Mouse (Mus musculus): ENCODE measurements around the gene Efna3. TPM values are rescaled to one million over a fixed set of nuclear protein-coding genes. Genes with fewer than 3 reads are reported as not detected.

The Efna3 gene
- polyA plus RNA-seq, 1 experiment from 2014 or later: 59.2 TPM

DNA sequence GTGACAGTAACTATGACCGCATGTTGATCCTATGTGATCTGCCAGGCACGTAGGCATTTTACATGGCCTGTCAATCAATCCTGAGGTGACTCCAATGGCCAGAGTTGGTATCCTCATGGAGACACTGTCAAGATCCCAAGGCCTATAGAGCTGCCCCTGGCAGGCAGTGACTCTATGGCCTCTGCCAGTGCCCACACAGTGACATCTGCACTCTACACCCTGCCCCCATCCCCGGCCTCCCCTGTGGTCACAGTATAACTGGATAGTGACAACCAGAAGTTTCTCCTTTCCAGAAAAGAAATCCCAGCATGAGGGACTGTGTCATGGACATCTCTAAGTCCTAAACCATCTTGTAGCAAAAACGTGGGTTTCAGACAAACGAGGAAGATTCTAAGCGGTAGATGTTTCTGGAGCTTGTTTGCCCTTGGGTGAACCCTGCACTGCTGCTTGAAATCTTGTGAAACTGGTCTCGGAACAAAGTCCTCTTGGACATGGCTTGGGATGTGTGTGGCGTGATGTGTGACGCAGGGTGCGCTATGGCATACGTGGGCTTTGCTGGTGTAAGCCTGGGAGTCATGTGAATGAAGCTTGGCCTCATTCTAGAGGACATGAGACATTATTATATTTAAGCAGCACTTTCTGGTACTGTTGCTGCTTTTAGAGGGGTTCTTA, 29.4 kb downstream of the Efna3 start:
- ATAC-seq (ENCODE audit: insufficient number of reproducible peaks, low FRiP score, low TSS enrichment, low read depth): no peak
- Histone ChIP-seq H3K27ac (no peak overlapping the region), H3K4me3 (no peak overlapping the region), H3K4me1 (peaks cover 8% of the 10 kb centered on the region; the same call in 1 of the 2 replicates), H3K9ac (no peak overlapping the region), H3K9me3 (no peaks in the 10 kb centered on the region), H3K36me3 (no peaks in the 10 kb centered on the region), H3K4me2 (no peak overlapping the region), H3K27me3 (no peaks in the 10 kb centered on the region)
- 90% methylated on average over 11 of the region's 11 CpGs for WGBS

- Histone ChIP-seq H3K4me1 (peaks cover 17% of the 10 kb centered on the region; the same call in 1 of the 2 replicates), H3K36me3 (no peaks in the 10 kb centered on the region), H3K9me3 (no peaks in the 10 kb centered on the region), H3K27ac (no peak overlapping the region), H3K4me3 (no peak overlapping the region), H3K4me2 (no peak overlapping the region), H3K27me3 (no peaks in the 10 kb centered on the region), H3K9ac (no peak overlapping the region)
- no peak for ATAC-seq (ENCODE audit: insufficient number of reproducible peaks, low FRiP score, low TSS enrichment, low read depth)
- 43% methylated on average over 5 of the region's 5 CpGs for WGBS
Observed at GRCm38 (mm10) chr3:89292303-89292702, 30.5 kb downstream of the Efna3 start.

- ATAC-seq (ENCODE audit: insufficient number of reproducible peaks, low FRiP score, low TSS enrichment, low read depth): no peak
- no peak overlapping the region for H3K27ac ChIP-seq
- H3K4me3 ChIP-seq: no peak overlapping the region
- H3K9me3 ChIP-seq: no peaks in the 10 kb centered on the region
- no peaks in the 10 kb centered on the region for H3K36me3 ChIP-seq
- H3K4me2 ChIP-seq: no peak overlapping the region
- peaks cover 17% of the 10 kb centered on the region; the same call in 1 of the 2 replicates for H3K4me1 ChIP-seq
- 55% methylated on average over 10 of the region's 10 CpGs for WGBS
- no peak overlapping the region for H3K9ac ChIP-seq
- no peaks in the 10 kb centered on the region for H3K27me3 ChIP-seq
Observed at GRCm38 (mm10) chr3:89291874-89292273, 30.9 kb downstream of the Efna3 start.

DNA sequence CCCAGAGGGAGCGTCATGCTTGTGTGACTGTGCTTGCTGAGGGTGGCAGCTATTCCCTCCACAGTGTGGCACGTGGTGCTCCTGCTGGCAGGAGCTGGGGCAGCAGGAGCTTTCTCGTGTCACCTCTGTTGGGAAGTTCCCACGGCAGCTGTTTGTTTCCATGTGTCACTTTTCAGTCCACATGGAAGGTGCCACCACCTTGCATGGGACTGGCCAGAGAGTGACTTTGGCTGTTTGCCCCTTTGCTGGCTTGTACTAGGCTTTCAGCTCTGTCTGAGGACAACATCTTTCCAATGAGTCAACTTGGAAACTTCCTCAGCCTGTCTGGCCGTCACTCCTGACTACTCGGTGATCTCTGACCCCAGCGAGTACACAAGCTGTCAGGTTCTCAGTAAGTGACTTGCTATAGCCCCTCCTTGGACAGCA, 34.2 kb downstream of the Efna3 start:
- H3K9ac ChIP-seq: no peak overlapping the region
- no peaks in the 10 kb centered on the region for H3K36me3 ChIP-seq
- ATAC-seq (ENCODE audit: insufficient number of reproducible peaks, low FRiP score, low TSS enrichment, low read depth): no peak
- H3K4me1 ChIP-seq: peaks cover 17% of the 10 kb centered on the region; the same call in 1 of the 2 replicates
- H3K4me2 ChIP-seq: no peak overlapping the region
- no peaks in the 10 kb centered on the region for H3K27me3 ChIP-seq
- 47% methylated on average over 7 of the region's 7 CpGs for WGBS
- no peak overlapping the region for H3K27ac ChIP-seq
- no peak overlapping the region for H3K4me3 ChIP-seq
- no peaks in the 10 kb centered on the region for H3K9me3 ChIP-seq

GRCm38 (mm10) chr3:89287286-89287685, 35.5 kb downstream of the Efna3 start:
- WGBS: 37% methylated on average over 5 of the region's 5 CpGs
- no peak for ATAC-seq (ENCODE audit: insufficient number of reproducible peaks, low FRiP score, low TSS enrichment, low read depth)
- no peak overlapping the region for H3K4me2 ChIP-seq
- no peaks in the 10 kb centered on the region for H3K27me3 ChIP-seq
- no peaks in the 10 kb centered on the region for H3K9me3 ChIP-seq
- H3K4me3 ChIP-seq: no peak overlapping the region
- no peak overlapping the region for H3K9ac ChIP-seq
- H3K4me1 ChIP-seq: peaks cover 19% of the 10 kb centered on the region; the same call in 1 of the 2 replicates
- H3K27ac ChIP-seq: 0 out of 2 replicates have a peak overlapping the region, but pooled peaks have one; percentile 11
- no peaks in the 10 kb centered on the region for H3K36me3 ChIP-seq

GRCm38 (mm10) chr3:89285526-89285925, 37.2 kb downstream of the Efna3 start:
- Histone ChIP-seq H3K27me3 (no peaks in the 10 kb centered on the region), H3K9me3 (no peaks in the 10 kb centered on the region), H3K27ac (no peak overlapping the region), H3K4me2 (no peak overlapping the region), H3K4me3 (no peak overlapping the region), H3K4me1 (peaks cover 28% of the 10 kb centered on the region), H3K36me3 (no peaks in the 10 kb centered on the region), H3K9ac (no peak overlapping the region)
- ATAC-seq (ENCODE audit: insufficient number of reproducible peaks, low FRiP score, low TSS enrichment, low read depth): no peak
- 43% methylated on average over 2 of the region's 2 CpGs for WGBS

DNA sequence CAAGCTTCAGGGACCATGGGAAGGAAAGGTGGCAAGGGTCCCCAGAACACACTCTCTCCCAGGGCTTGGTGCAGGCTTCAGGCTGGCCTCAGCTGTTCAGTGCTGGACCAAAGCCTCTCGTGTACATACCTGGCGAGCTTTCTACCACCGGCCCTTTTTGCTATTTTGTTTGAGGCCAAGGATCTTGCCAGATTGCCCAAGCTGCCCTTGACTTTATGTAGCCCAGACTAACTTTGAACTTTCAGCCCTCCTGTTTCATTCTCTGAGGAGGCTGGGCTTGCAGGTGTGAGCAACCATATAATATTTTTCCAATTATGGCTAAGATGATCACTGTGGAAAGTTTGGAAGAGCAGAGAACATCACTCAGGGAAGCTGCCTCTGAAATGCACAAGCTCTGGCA, 38.5 kb downstream of the Efna3 start:
- no peaks in the 10 kb centered on the region for H3K9me3 ChIP-seq
- no peak overlapping the region for H3K4me2 ChIP-seq
- H3K36me3 ChIP-seq: no peaks in the 10 kb centered on the region
- H3K9ac ChIP-seq: no peak overlapping the region
- H3K27ac ChIP-seq: no peak overlapping the region
- H3K4me1 ChIP-seq: peaks cover 39% of the 10 kb centered on the region
- 78% methylated on average over 3 of the region's 3 CpGs for WGBS
- H3K27me3 ChIP-seq: no peaks in the 10 kb centered on the region
- no peak for ATAC-seq (ENCODE audit: insufficient number of reproducible peaks, low FRiP score, low TSS enrichment, low read depth)
- H3K4me3 ChIP-seq: no peak overlapping the region

GRCm38 (mm10) chr3:89282291-89282643, 40.5 kb downstream of the Efna3 start:
- Histone ChIP-seq H3K36me3 (no peaks in the 10 kb centered on the region), H3K4me3 (no peak overlapping the region), H3K9me3 (no peaks in the 10 kb centered on the region), H3K27ac (no peak overlapping the region; the same call in 1 of the 2 replicates), H3K4me1 (peaks cover 50% of the 10 kb centered on the region), H3K4me2 (no peak overlapping the region), H3K9ac (no peak overlapping the region), H3K27me3 (no peaks in the 10 kb centered on the region)
- WGBS: 14% methylated on average over 4 of the region's 4 CpGs
- ATAC-seq (ENCODE audit: insufficient number of reproducible peaks, low FRiP score, low TSS enrichment, low read depth): no peak

GRCm38 (mm10) chr3:89281579-89282290, 41.0 kb downstream of the Efna3 start:
- H3K4me3 ChIP-seq: peak overlapping the region; percentile 58
- H3K27ac ChIP-seq: peak overlapping the region; percentile 90
- WGBS: 12% methylated on average over 20 of the region's 20 CpGs
- peak overlapping the region; percentile 94 for H3K4me2 ChIP-seq
- no peaks in the 10 kb centered on the region for H3K27me3 ChIP-seq
- no peaks in the 10 kb centered on the region for H3K9me3 ChIP-seq
- ATAC-seq (ENCODE audit: insufficient number of reproducible peaks, low FRiP score, low TSS enrichment, low read depth): no peak
- H3K4me1 ChIP-seq: peaks cover 55% of the 10 kb centered on the region
- H3K9ac ChIP-seq: 0 out of 2 replicates have a peak overlapping the region, but pooled peaks have one; percentile 66
- H3K36me3 ChIP-seq: no peaks in the 10 kb centered on the region

- WGBS: under 1% methylated on average over 52 of the region's 52 CpGs
- peak within 1 kb of the TSS; percentile 94 for H3K4me2 ChIP-seq
- peaks cover 58% of the 10 kb centered on the region for H3K4me1 ChIP-seq
- H3K27ac ChIP-seq: peak within 1 kb of the TSS; percentile 90
- H3K4me3 ChIP-seq: peak within 1 kb of the TSS; percentile 58
- peaks cover 4% of the 10 kb centered on the region; the same call in 1 of the 2 replicates for H3K36me3 ChIP-seq
- H3K9me3 ChIP-seq: no peaks in the 10 kb centered on the region
- 0 out of 2 replicates have a peak, but pooled peaks have one; percentile 20 for ATAC-seq (ENCODE audit: insufficient number of reproducible peaks, low FRiP score, low TSS enrichment, low read depth)
- peak within 1 kb of the TSS; percentile 66 for H3K9ac ChIP-seq
- no peaks in the 10 kb centered on the region for H3K27me3 ChIP-seq
Observed at GRCm38 (mm10) chr3:89280606-89281511, 41.9 kb downstream of the Efna3 start, which contains the start of gene Efna1. TSS of gene Efna1 (minus strand) at chr3:89281142.

- WGBS: under 1% methylated on average over 29 of the region's 29 CpGs
- Histone ChIP-seq H3K27ac (peak overlapping the region; percentile 90), H3K36me3 (peaks cover 11% of the 10 kb centered on the region), H3K9me3 (no peaks in the 10 kb centered on the region), H3K4me3 (peak overlapping the region; percentile 58), H3K9ac (peak overlapping the region; percentile 66; the same call in 1 of the 2 replicates), H3K27me3 (no peaks in the 10 kb centered on the region), H3K4me1 (peaks cover 58% of the 10 kb centered on the region), H3K4me2 (peak overlapping the region; percentile 94)
- no peak for ATAC-seq (ENCODE audit: insufficient number of reproducible peaks, low FRiP score, low TSS enrichment, low read depth)
Observed at GRCm38 (mm10) chr3:89280050-89280605, 42.6 kb downstream of the Efna3 start.

Data from limb, embryonic 15.5 days (tissue).